In the genomic region with DNA sequence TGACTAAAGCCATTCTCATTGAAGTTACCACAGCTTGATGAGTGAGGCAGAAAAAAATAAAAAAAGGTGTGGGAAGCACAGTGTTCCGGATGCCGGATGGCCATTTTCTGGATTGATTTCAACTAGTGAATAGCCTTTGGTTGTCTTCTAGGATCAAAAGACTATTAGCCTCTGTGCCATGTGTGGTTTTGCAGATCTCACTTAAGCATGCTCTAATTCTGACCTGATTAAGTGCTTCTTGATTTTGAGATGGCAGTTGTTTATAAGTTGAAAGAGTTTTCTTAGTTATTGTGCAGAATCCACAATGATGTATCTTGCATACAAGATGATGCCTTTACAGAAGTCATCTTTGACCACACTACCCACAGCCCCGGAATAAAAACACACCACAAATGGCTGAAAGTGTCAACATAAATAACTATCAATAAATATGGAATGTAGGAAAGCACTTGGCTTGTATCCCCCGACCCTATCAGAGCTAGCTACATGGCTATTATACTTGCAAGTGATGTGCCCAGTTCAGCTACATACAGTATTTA, we compare ENCODE assay signal across 28 mouse cellular contexts.
DNase-seq lines count a peak whose midpoint lies in the region; ATAC-seq and TF ChIP-seq lines count a peak whose summit lies in the region.
"Had no signal": no experiment of that assay in that cellular context is flagged by ENCODE, and none has a peak within 500 bp of the region (broad histone marks: within the 10 kb centered on the region; RNA-seq: fewer than 3 reads in every experiment).

No protein-coding gene starts in this region.

- peak; percentile 90 for ATAC-seq in lung, embryonic 14.5 days (ENCODE audit: insufficient read depth)
- ATAC-seq in lung, embryonic 16.5 days (ENCODE audit: low read depth) = peak; percentile 91
- ATAC-seq in intestine, embryonic 15.5 days = no peak
- no peak for ATAC-seq in forebrain, postnatal 0 days
- ATAC-seq: CD4-positive, CD25-positive, alpha-beta regulatory T cell, adult 4 months; forebrain, embryonic 14.5 days had no signal

- no peaks in the 10 kb centered on the region for H3K9me3 ChIP-seq in lung, embryonic 14.5 days (ENCODE audit: low read depth, low read length)
- H3K9me3 ChIP-seq in lung, embryonic 16.5 days (ENCODE audit: control insufficient read depth, low read length) = no peaks in the 10 kb centered on the region
- no peaks in the 10 kb centered on the region for H3K9me3 ChIP-seq in intestine, embryonic 15.5 days
- no peaks in the 10 kb centered on the region for H3K9me3 ChIP-seq in forebrain, postnatal 0 days (ENCODE audit: low read length)
- H3K9me3 ChIP-seq: embryonic facial prominence, embryonic 13.5 days; embryonic facial prominence, embryonic 15.5 days; forebrain, embryonic 10.5 days; forebrain, embryonic 12.5 days; G1E had no signal

- TF ChIP-seq POLR2A in lung, adult 2 months (IDR thresholded peaks at IDR 0.05; ENCODE audit: borderline replicate concordance, extremely low read depth, low read depth, low read length) = no peak

- 45% methylated on average over 4 of the region's 4 CpGs for WGBS in lung, embryonic 14.5 days
- WGBS in lung, embryonic 16.5 days = 47% methylated on average over 4 of the region's 4 CpGs
- 64% methylated on average over 4 of the region's 4 CpGs for WGBS in lung, adult 2 months
- 80% methylated on average over 4 of the region's 4 CpGs for WGBS in intestine, embryonic 15.5 days
- WGBS in forebrain, postnatal 0 days = 86% methylated on average over 4 of the region's 4 CpGs

- no peaks in the 10 kb centered on the region for H3K4me1 ChIP-seq in lung, embryonic 14.5 days (ENCODE audit: insufficient read depth)
- H3K4me1 ChIP-seq in lung, embryonic 16.5 days (replicated peaks; ENCODE audit: control insufficient read depth, insufficient read depth, low read length) = no peaks in the 10 kb centered on the region
- no peaks in the 10 kb centered on the region for H3K4me1 ChIP-seq in lung, adult 2 months (ENCODE audit: control insufficient read depth, insufficient read depth, low read length)
- no peaks in the 10 kb centered on the region for H3K4me1 ChIP-seq in intestine, embryonic 15.5 days (replicated peaks)
- H3K4me1 ChIP-seq in forebrain, postnatal 0 days (ENCODE audit: insufficient read depth) = no peaks in the 10 kb centered on the region
- H3K4me1 ChIP-seq: embryonic facial prominence, embryonic 13.5 days; embryonic facial prominence, embryonic 15.5 days; forebrain, embryonic 10.5 days; forebrain, embryonic 12.5 days had no signal

- no peaks in the 10 kb centered on the region for H3K36me3 ChIP-seq in lung, embryonic 14.5 days (ENCODE audit: insufficient read depth)
- no peaks in the 10 kb centered on the region for H3K36me3 ChIP-seq in lung, embryonic 16.5 days (ENCODE audit: control insufficient read depth, insufficient read depth, low read length)
- no peaks in the 10 kb centered on the region for H3K36me3 ChIP-seq in intestine, embryonic 15.5 days
- H3K36me3 ChIP-seq in forebrain, postnatal 0 days (ENCODE audit: insufficient read depth) = no peaks in the 10 kb centered on the region
- H3K36me3 ChIP-seq: embryonic facial prominence, embryonic 13.5 days; embryonic facial prominence, embryonic 15.5 days; forebrain, embryonic 10.5 days; forebrain, embryonic 12.5 days; G1E had no signal

- DNase-seq in lung, embryonic 14.5 days = peak; percentile 93
- no peak for DNase-seq in lung, postnatal 4 days
- DNase-seq in lung, adult 2 months = no peak
- DNase-seq in MN1 (ENCODE audit: low spot score) = peak; percentile 24
- peak; percentile 4 for DNase-seq in lung, postnatal 25 days (ENCODE audit: low spot score)
- no peak for DNase-seq in forebrain, postnatal 0 days
- DNase-seq: adrenal gland, adult 2 months; adrenal gland, postnatal 10 days; adrenal gland, postnatal 25 days; B cell, adult 2 months; cerebellum, adult 11 months; cerebellum, adult 18-20 months; cerebellum, adult 8-10 months; cerebellum, adult 9-11 months; cerebellum, postnatal 14 days; cerebellum, postnatal 36 days; embryo, embryonic 11 days had no signal

- no peaks in the 10 kb centered on the region for H3K27me3 ChIP-seq in lung, embryonic 14.5 days (ENCODE audit: insufficient read depth, low read length)
- H3K27me3 ChIP-seq in lung, embryonic 16.5 days (ENCODE audit: control insufficient read depth, insufficient read depth, low read depth, low read length) = no peaks in the 10 kb centered on the region
- H3K27me3 ChIP-seq in intestine, embryonic 15.5 days (replicated peaks) = no peaks in the 10 kb centered on the region
- H3K27me3 ChIP-seq in forebrain, postnatal 0 days (ENCODE audit: insufficient read depth, low read length) = no peaks in the 10 kb centered on the region
- H3K27me3 ChIP-seq: CH12.LX; embryonic facial prominence, embryonic 13.5 days; embryonic facial prominence, embryonic 15.5 days; forebrain, embryonic 12.5 days had no signal

- no peak for TF ChIP-seq CTCF in lung, embryonic 14.5 days (IDR thresholded peaks at IDR 0.05; ENCODE audit: low read depth)
- TF ChIP-seq CTCF in lung, adult 2 months (IDR thresholded peaks at IDR 0.05; ENCODE audit: insufficient read depth, low read length) = no peak
- no peak for TF ChIP-seq CTCF in forebrain, postnatal 0 days (IDR thresholded peaks at IDR 0.05; ENCODE audit: low read depth)

- no peak overlapping the region for H3K27ac ChIP-seq in lung, embryonic 14.5 days (ENCODE audit: low read depth)
- no peak overlapping the region for H3K27ac ChIP-seq in lung, embryonic 16.5 days (ENCODE audit: low read length)
- no peak overlapping the region for H3K27ac ChIP-seq in intestine, embryonic 15.5 days
- H3K27ac ChIP-seq in forebrain, postnatal 0 days (ENCODE audit: low read depth, low read length) = no peak overlapping the region
- H3K27ac ChIP-seq: embryonic facial prominence, embryonic 13.5 days; embryonic facial prominence, embryonic 15.5 days; forebrain, embryonic 10.5 days; forebrain, embryonic 12.5 days had no signal

- no peak overlapping the region for H3K9ac ChIP-seq in lung, embryonic 14.5 days
- H3K9ac ChIP-seq in lung, embryonic 16.5 days (ENCODE audit: low read length) = no peak overlapping the region
- H3K9ac ChIP-seq in intestine, embryonic 15.5 days = no peak overlapping the region
- no peak overlapping the region for H3K9ac ChIP-seq in forebrain, postnatal 0 days
- H3K9ac ChIP-seq: embryonic facial prominence, embryonic 13.5 days; embryonic facial prominence, embryonic 15.5 days; forebrain, embryonic 12.5 days had no signal

- no peak overlapping the region for H3K4me2 ChIP-seq in lung, embryonic 14.5 days
- no peak overlapping the region for H3K4me2 ChIP-seq in lung, embryonic 16.5 days (ENCODE audit: low read depth, low read length)
- no peak overlapping the region for H3K4me2 ChIP-seq in intestine, embryonic 15.5 days (replicated peaks)
- H3K4me2 ChIP-seq in forebrain, postnatal 0 days (ENCODE audit: low read depth) = no peak overlapping the region
- H3K4me2 ChIP-seq: embryonic facial prominence, embryonic 13.5 days; embryonic facial prominence, embryonic 15.5 days; forebrain, embryonic 12.5 days had no signal

- no peak overlapping the region for H3K4me3 ChIP-seq in lung, embryonic 14.5 days (ENCODE audit: low read depth, low read length)
- H3K4me3 ChIP-seq in lung, embryonic 16.5 days (ENCODE audit: low read length) = no peak overlapping the region
- H3K4me3 ChIP-seq in lung, adult 2 months (replicated peaks; ENCODE audit: extremely low read depth, low read depth, low read length) = no peak overlapping the region
- no peak overlapping the region for H3K4me3 ChIP-seq in intestine, embryonic 15.5 days (replicated peaks)
- H3K4me3 ChIP-seq in forebrain, postnatal 0 days (ENCODE audit: low read depth, low read length) = no peak overlapping the region
- H3K4me3 ChIP-seq: embryonic facial prominence, embryonic 13.5 days; embryonic facial prominence, embryonic 15.5 days; erythroblast, embryonic 14.5 days; forebrain, embryonic 10.5 days; forebrain, embryonic 12.5 days had no signal

Comparison
In these comparisons a context has a peak if more than half of its experiments do, and no peak if none do; other contexts are left out.
1. DNase-seq: peak in lung, embryonic 14.5 days (single experiment), MN1 (single experiment) and lung, postnatal 25 days (single experiment); none in lung, postnatal 4 days (0 of 2), lung, adult 2 months (single experiment) and forebrain, postnatal 0 days (single experiment).
2. ATAC-seq: peak in lung, embryonic 14.5 days (single experiment) and lung, embryonic 16.5 days (single experiment); none in intestine, embryonic 15.5 days (single experiment) and forebrain, postnatal 0 days (single experiment).